Mouse (Mus musculus) heart, embryonic 15.5 days (tissue): ENCODE measurements around the gene Sowahc. TPM values are rescaled to one million over a fixed set of nuclear protein-coding genes. Genes with fewer than 3 reads are reported as not detected.

Source experiments
- polyA plus RNA-seq: library from polyadenylated mRNA; unstranded; fragments of >200 nt; fragmentation: Nextera tagmentation; extraction: Ambion mirVana; gene quantifications from 2 replicates; pipeline ENCODE4 v1.2.1, GENCODE M21; 2015

Sowahc gene
- polyA plus RNA-seq, 1 experiment from 2014 or later: 2.5 TPM

Other genes with a start within 250 kb of the Sowahc start
- 31.8 and 38.2 TPM in 2 replicates for gene Sept10, start 106 bp upstream of the Sowahc start, polyA plus RNA-seq
- gene P4ha1, start 101.3 kb downstream of the Sowahc start, polyA plus RNA-seq: 51.2 and 54.3 TPM in 2 replicates
- 1.3 and 7.0 TPM in 2 replicates for gene Gm10273, start 173.7 kb downstream of the Sowahc start, polyA plus RNA-seq
- gene Pla2g12b, start 181.7 kb downstream of the Sowahc start, polyA plus RNA-seq: 0.48 and 0.76 TPM in 2 replicates
- gene Oit3, start 219.8 kb downstream of the Sowahc start, polyA plus RNA-seq: 4.1 and 4.6 TPM in 2 replicates